Mouse (Mus musculus): ENCODE measurements around the gene Cxcr2. TPM values are rescaled to one million over a fixed set of nuclear protein-coding genes. Genes with fewer than 3 reads are reported as not detected.
"Not testable (repeated sequence)": the region's sequence is repeated elsewhere in the genome, so short reads cannot be mapped to it uniquely, and the experiment has no call there.

The Cxcr2 gene
- total and polyA plus RNA-seq, 3 experiments, result 0.14 to 1.3 (median 0.52) TPM

- Histone ChIP-seq H3K27ac (no peak overlapping the region), H3K36me3 (ENCODE audit: control insufficient read depth, insufficient read depth, low read length) (no peaks in the 10 kb centered on the region), H3K4me1 (ENCODE audit: control insufficient read depth, insufficient read depth, low read length) (peaks cover 2% of the 10 kb centered on the region; the same call in 1 of the 2 replicates), H3K27me3 (ENCODE audit: control insufficient read depth, insufficient read depth, low read length) (no peaks in the 10 kb centered on the region), H3K4me3 (no peak overlapping the region), H3K79me2 (replicated peaks; ENCODE audit: control insufficient read depth, insufficient read depth, low read length) (no peaks in the 10 kb centered on the region), H3K9ac (ENCODE audit: low read depth, low read length) (no peak overlapping the region)
- no peak for DNase-seq
- 76% methylated on average over 3 of the region's 3 CpGs for WGBS
- no peak for TF ChIP-seq EP300 (IDR thresholded peaks at IDR 0.05; ENCODE audit: insufficient read depth, low read depth, low read length)
- no peak for TF ChIP-seq POLR2A (IDR thresholded peaks at IDR 0.05; ENCODE audit: insufficient read depth, low read depth, low read length)
- TF ChIP-seq CTCF (IDR thresholded peaks at IDR 0.05), result no peak
- intact Hi-C loops (cut with DNase I), result no loop called here
Measured at GRCm38 (mm10) chr1:74150101-74150500, 3.7 kb upstream of the Cxcr2 start.

- Histone ChIP-seq H3K4me3 (no peak overlapping the region), H3K36me3 (ENCODE audit: control insufficient read depth, insufficient read depth, low read length) (no peaks in the 10 kb centered on the region), H3K79me2 (replicated peaks; ENCODE audit: control insufficient read depth, insufficient read depth, low read length) (no peaks in the 10 kb centered on the region), H3K27me3 (ENCODE audit: control insufficient read depth, insufficient read depth, low read length) (no peaks in the 10 kb centered on the region), H3K9ac (ENCODE audit: low read depth, low read length) (no peak overlapping the region), H3K4me1 (ENCODE audit: control insufficient read depth, insufficient read depth, low read length) (peaks cover 2% of the 10 kb centered on the region; the same call in 1 of the 2 replicates), H3K27ac (no peak overlapping the region)
- WGBS, result 51% methylated on average over 3 of the region's 3 CpGs
- TF ChIP-seq POLR2A (IDR thresholded peaks at IDR 0.05; ENCODE audit: insufficient read depth, low read depth, low read length) (no peak), EP300 (IDR thresholded peaks at IDR 0.05; ENCODE audit: insufficient read depth, low read depth, low read length) (no peak), CTCF (IDR thresholded peaks at IDR 0.05) (no peak)
- no peak for DNase-seq
- intact Hi-C loops (cut with DNase I), result no loop called here
Measured at GRCm38 (mm10) chr1:74151091-74151490, 2.7 kb upstream of the Cxcr2 start.

GRCm38 (mm10) chr1:74155435-74156012 lies 1.7 kb downstream of the Cxcr2 start:
- no peaks in the 10 kb centered on the region for H3K4me1 ChIP-seq (ENCODE audit: control insufficient read depth, insufficient read depth, low read length)
- intact Hi-C loops (cut with DNase I), result no loop called here
- H3K36me3 ChIP-seq (ENCODE audit: control insufficient read depth, insufficient read depth, low read length), result no peaks in the 10 kb centered on the region
- 75% methylated on average over 6 of the region's 6 CpGs for WGBS
- no peak for DNase-seq
- TF ChIP-seq CTCF (IDR thresholded peaks at IDR 0.05), result no peak
- H3K79me2 ChIP-seq (replicated peaks; ENCODE audit: control insufficient read depth, insufficient read depth, low read length), result no peaks in the 10 kb centered on the region
- H3K4me3 ChIP-seq, result no peak overlapping the region
- no peak overlapping the region for H3K9ac ChIP-seq (ENCODE audit: low read depth, low read length)
- no peaks in the 10 kb centered on the region for H3K27me3 ChIP-seq (ENCODE audit: control insufficient read depth, insufficient read depth, low read length)
- H3K27ac ChIP-seq, result no peak overlapping the region

- no peak for DNase-seq
- H3K4me3 ChIP-seq, result no peak overlapping the region
- no peaks in the 10 kb centered on the region for H3K4me1 ChIP-seq (ENCODE audit: control insufficient read depth, insufficient read depth, low read length)
- WGBS, result 62% methylated on average over 14 of the region's 14 CpGs
- H3K36me3 ChIP-seq (ENCODE audit: control insufficient read depth, insufficient read depth, low read length), result no peaks in the 10 kb centered on the region
- no peak overlapping the region for H3K9ac ChIP-seq (ENCODE audit: low read depth, low read length)
- TF ChIP-seq EP300 (IDR thresholded peaks at IDR 0.05; ENCODE audit: insufficient read depth, low read depth, low read length) (no peak), POLR2A (IDR thresholded peaks at IDR 0.05; ENCODE audit: insufficient read depth, low read depth, low read length) (no peak), CTCF (IDR thresholded peaks at IDR 0.05) (no peak)
- H3K79me2 ChIP-seq (replicated peaks; ENCODE audit: control insufficient read depth, insufficient read depth, low read length), result no peaks in the 10 kb centered on the region
- intact Hi-C loops (cut with DNase I), result no loop called here
- H3K27ac ChIP-seq, result no peak overlapping the region
- H3K27me3 ChIP-seq (ENCODE audit: control insufficient read depth, insufficient read depth, low read length), result no peaks in the 10 kb centered on the region
Measured at GRCm38 (mm10) chr1:74156381-74156910, 2.7 kb downstream of the Cxcr2 start.

- DNase-seq; H3K36me3 ChIP-seq (ENCODE audit: control insufficient read depth, insufficient read depth, low read length); H3K27me3 ChIP-seq (ENCODE audit: control insufficient read depth, insufficient read depth, low read length); H3K4me1 ChIP-seq (ENCODE audit: control insufficient read depth, insufficient read depth, low read length); H3K9ac ChIP-seq (ENCODE audit: low read depth, low read length); H3K4me3 ChIP-seq; H3K79me2 ChIP-seq (replicated peaks; ENCODE audit: control insufficient read depth, insufficient read depth, low read length); H3K27ac ChIP-seq; intact Hi-C loops (cut with DNase I): not testable (repeated sequence)
- 81% methylated on average over 5 of the region's 5 CpGs for WGBS
Measured at GRCm38 (mm10) chr1:74159613-74160012, 5.8 kb downstream of the Cxcr2 start.

GRCm38 (mm10) chr1:74160036-74160435 lies 6.2 kb downstream of the Cxcr2 start:
- Histone ChIP-seq H3K36me3 (ENCODE audit: control insufficient read depth, insufficient read depth, low read length) (no peaks in the 10 kb centered on the region), H3K79me2 (replicated peaks; ENCODE audit: control insufficient read depth, insufficient read depth, low read length) (no peaks in the 10 kb centered on the region), H3K4me3 (no peak overlapping the region), H3K27me3 (ENCODE audit: control insufficient read depth, insufficient read depth, low read length) (no peaks in the 10 kb centered on the region), H3K9ac (ENCODE audit: low read depth, low read length) (no peak overlapping the region), H3K4me1 (ENCODE audit: control insufficient read depth, insufficient read depth, low read length) (no peaks in the 10 kb centered on the region), H3K27ac (no peak overlapping the region)
- 60% methylated on average over 2 of the region's 2 CpGs for WGBS
- DNase-seq, result no peak
- intact Hi-C loops (cut with DNase I), result no loop called here
- TF ChIP-seq CTCF (IDR thresholded peaks at IDR 0.05), result no peak

Measured in heart, adult 2 months (tissue).